In the genomic region with DNA sequence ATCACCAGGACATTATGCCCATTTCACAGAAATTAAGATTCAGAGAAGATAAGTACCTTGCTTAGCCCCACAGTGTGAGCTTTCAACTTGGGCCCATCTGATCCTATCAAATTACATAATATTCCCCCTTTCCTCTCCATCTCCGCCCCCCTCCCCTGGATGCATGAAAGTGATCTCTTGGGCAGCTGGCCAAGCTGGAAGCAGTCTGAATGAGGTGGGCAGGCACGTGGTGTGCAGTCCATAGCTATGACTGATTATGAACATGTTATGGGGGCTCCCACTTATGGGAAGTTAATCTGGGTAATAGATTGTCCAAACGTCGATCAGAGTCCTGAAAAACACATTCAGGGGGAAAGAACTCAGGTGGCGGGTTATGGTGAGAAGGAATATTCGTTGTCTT, we compare ENCODE assay signal across 12 mouse cellular contexts. TPM values are rescaled to one million over a fixed set of nuclear protein-coding genes. Genes with fewer than 3 reads are reported as not detected.
DNase-seq lines count a peak whose midpoint lies in the region; ATAC-seq and TF ChIP-seq lines count a peak whose summit lies in the region.
"Had no signal": no experiment of that assay in that cellular context is flagged by ENCODE, and none has a peak within 500 bp of the region (broad histone marks: within the 10 kb centered on the region; RNA-seq: fewer than 3 reads in every experiment).

No protein-coding gene starts in this region.

- H3K4me2 ChIP-seq in kidney, embryonic 15.5 days = peak overlapping the region; percentile 24
- no peak overlapping the region for H3K4me2 ChIP-seq in embryonic facial prominence, embryonic 13.5 days

- no peak for ATAC-seq in kidney, embryonic 15.5 days (replicated peaks; ENCODE audit: low FRiP score)
- ATAC-seq in embryonic facial prominence, embryonic 13.5 days (ENCODE audit: insufficient number of reproducible peaks, insufficient read depth, low FRiP score, low TSS enrichment, low read depth) = no peak

- no peaks in the 10 kb centered on the region for H3K9me3 ChIP-seq in kidney, embryonic 15.5 days (replicated peaks)
- H3K9me3 ChIP-seq in embryonic facial prominence, embryonic 13.5 days = no peaks in the 10 kb centered on the region
- H3K9me3 ChIP-seq: forebrain, embryonic 10.5 days; hindbrain, embryonic 10.5 days had no signal

- no peak overlapping the region for H3K9ac ChIP-seq in heart, adult 2 months (ENCODE audit: low read depth, low read length)
- no peak overlapping the region for H3K9ac ChIP-seq in kidney, embryonic 15.5 days
- no peak overlapping the region for H3K9ac ChIP-seq in embryonic facial prominence, embryonic 13.5 days

- WGBS in heart, adult 2 months = 24% methylated on average over 6 of the region's 6 CpGs
- WGBS in kidney, embryonic 15.5 days = 49% methylated on average over 6 of the region's 6 CpGs
- 53% methylated on average over 6 of the region's 6 CpGs for WGBS in embryonic facial prominence, embryonic 13.5 days

- H3K4me1 ChIP-seq in heart, adult 2 months (ENCODE audit: control insufficient read depth, insufficient read depth, low read length) = peaks cover 33% of the 10 kb centered on the region
- H3K4me1 ChIP-seq in kidney, embryonic 15.5 days = peaks cover 82% of the 10 kb centered on the region
- peaks cover 50% of the 10 kb centered on the region for H3K4me1 ChIP-seq in embryonic facial prominence, embryonic 13.5 days

- no peak overlapping the region for H3K4me3 ChIP-seq in heart, adult 2 months
- H3K4me3 ChIP-seq in kidney, embryonic 15.5 days (replicated peaks) = no peak overlapping the region
- no peak overlapping the region for H3K4me3 ChIP-seq in embryonic facial prominence, embryonic 13.5 days
- H3K4me3 ChIP-seq: forebrain, embryonic 10.5 days; hindbrain, embryonic 10.5 days had no signal

- TF ChIP-seq CTCF in heart, adult 2 months (IDR thresholded peaks at IDR 0.05) = no peak

- no peaks in the 10 kb centered on the region for H3K27me3 ChIP-seq in heart, adult 2 months (ENCODE audit: control insufficient read depth, insufficient read depth, low read length)
- H3K27me3 ChIP-seq in kidney, embryonic 15.5 days = no peaks in the 10 kb centered on the region
- H3K27me3 ChIP-seq in embryonic facial prominence, embryonic 13.5 days = no peaks in the 10 kb centered on the region

- H3K79me2 ChIP-seq in heart, adult 2 months (replicated peaks; ENCODE audit: control insufficient read depth, insufficient read depth, low read length) = peaks cover 8% of the 10 kb centered on the region

- TF ChIP-seq EP300 in heart, adult 2 months (IDR thresholded peaks at IDR 0.05; ENCODE audit: insufficient read depth, low read depth, low read length) = no peak

- peak overlapping the region; percentile 40 for H3K27ac ChIP-seq in heart, adult 2 months
- H3K27ac ChIP-seq in kidney, embryonic 15.5 days = peak overlapping the region; percentile 69
- 0 out of 2 replicates have a peak overlapping the region, but pooled peaks have one; percentile 12 for H3K27ac ChIP-seq in embryonic facial prominence, embryonic 13.5 days
- H3K27ac ChIP-seq: forebrain, embryonic 10.5 days; hindbrain, embryonic 10.5 days; macrophage had no signal

- H3K36me3 ChIP-seq in heart, adult 2 months (ENCODE audit: control insufficient read depth, insufficient read depth, low read length) = peaks cover 15% of the 10 kb centered on the region
- 0 out of 2 replicates have a peak, but pooled peaks cover 3% of the 10 kb centered on the region for H3K36me3 ChIP-seq in kidney, embryonic 15.5 days
- H3K36me3 ChIP-seq in embryonic facial prominence, embryonic 13.5 days = peaks cover 4% of the 10 kb centered on the region; the same call in 1 of the 2 replicates

- intact Hi-C loops in heart, adult 2 months (cut with DNase I) = no loop called here
- intact Hi-C loops in heart, postnatal 36 days (cut with DNase I) = no loop called here

- no peak for TF ChIP-seq POLR2A in heart, adult 2 months (IDR thresholded peaks at IDR 0.05; ENCODE audit: insufficient read depth, low read depth, low read length)

- no peak for DNase-seq in heart, adult 2 months
- no peak for DNase-seq in heart, postnatal 36 days
- no peak for DNase-seq in kidney, adult 11 months
- peak; percentile 55 to 59 for DNase-seq in kidney, postnatal 25 days
- no peak for DNase-seq in frontal cortex, postnatal 25 days (ENCODE audit: low spot score in 2 of 2)
- DNase-seq in right cerebral cortex, adult 2 months (ENCODE audit: low spot score in 2 of 2) = no peak
- DNase-seq: thymus, postnatal 14 days had no signal

RNA-seq across cellular contexts. Expression of gene Zfp710, which starts 27.2 kb away (rescaled TPM):
- 10 to 100 TPM; 26.9 to 32.2 TPM for total RNA-seq in heart, adult 2 months (2021)
- polyA plus RNA-seq in heart, adult 2 months (2012; rRNA removed) = 33.4 and 35.5 TPM in 2 replicates
- 10 to 100 TPM; 27.4 to 28.0 TPM for total RNA-seq in heart, postnatal 36 days (2021)
- 20.1 and 20.5 TPM in 2 replicates for polyA plus RNA-seq in kidney, embryonic 15.5 days (2015; fragmentation: Nextera tagmentation; extraction: Ambion mirVana)
- 20.1 and 21.9 TPM in 2 replicates for polyA plus RNA-seq in embryonic facial prominence, embryonic 13.5 days (2015; fragmentation: Nextera tagmentation; extraction: Ambion mirVana)

Comparison
In these comparisons a context has a peak if more than half of its experiments do, and no peak if none do; other contexts are left out.
1. DNase-seq: peak in kidney, postnatal 25 days (2 of 2); none in heart, adult 2 months (0 of 2), heart, postnatal 36 days (0 of 2), kidney, adult 11 months (single experiment), frontal cortex, postnatal 25 days (0 of 2) and right cerebral cortex, adult 2 months (0 of 2).
2. H3K27ac ChIP-seq: peak in every context shown above with its lines; median percentile 69 in kidney, embryonic 15.5 days; 40 in heart, adult 2 months; 12 in embryonic facial prominence, embryonic 13.5 days.